ENCODE assay signal across 8 mouse cellular contexts in genomic region chr19:5337975-5338374, GRCm38 (mm10). TPM values are rescaled to one million over a fixed set of nuclear protein-coding genes. Genes with fewer than 3 reads are reported as not detected.
A peak's percentile ranks its signal among the peaks of the same experiment; 100 is the strongest.
DNase-seq lines count a peak whose midpoint lies in the region; ATAC-seq lines count a peak whose summit lies in the region.

No protein-coding gene starts in this region.

- no peaks in the 10 kb centered on the region for H3K27me3 ChIP-seq in intestine, embryonic 14.5 days (replicated peaks; ENCODE audit: control insufficient read depth, insufficient read depth, low read length)
- no peaks in the 10 kb centered on the region for H3K27me3 ChIP-seq in intestine, embryonic 15.5 days (replicated peaks)
- H3K27me3 ChIP-seq in embryonic facial prominence, embryonic 14.5 days (replicated peaks; ENCODE audit: control insufficient read depth, insufficient read depth, low read length), result no peaks in the 10 kb centered on the region

- H3K4me1 ChIP-seq in intestine, embryonic 14.5 days (replicated peaks; ENCODE audit: control insufficient read depth, insufficient read depth, low read length), result no peaks in the 10 kb centered on the region
- H3K4me1 ChIP-seq in intestine, embryonic 15.5 days (replicated peaks), result no peaks in the 10 kb centered on the region
- H3K4me1 ChIP-seq in embryonic facial prominence, embryonic 14.5 days (ENCODE audit: control insufficient read depth, insufficient read depth, low read length), result no peaks in the 10 kb centered on the region

- peak; percentile 89 for DNase-seq in intestine, embryonic 14.5 days (ENCODE audit: low spot score)
- peak; percentile 77 to 85 for DNase-seq in adrenal gland, postnatal 36 days
- DNase-seq in embryonic facial prominence, embryonic 14.5 days (ENCODE audit: low spot score), result peak; percentile 71
- peak; percentile 53 for DNase-seq in hindlimb bud, embryonic 11.5 days (ENCODE audit: extremely low spot score, low read depth, low spot score)
- peak; percentile 54 to 74 for DNase-seq in left cerebral cortex, postnatal 36 days (ENCODE audit: low spot score in 2 of 2)
- DNase-seq in ovary, postnatal 14 days (ENCODE audit: low spot score), result peak; percentile 73
- peak; percentile 54 to 85 for DNase-seq in thymus, postnatal 10 days (ENCODE audit: low spot score in 2 of 2)

- H3K4me2 ChIP-seq in intestine, embryonic 14.5 days (ENCODE audit: low read length), result no peak overlapping the region
- H3K4me2 ChIP-seq in intestine, embryonic 15.5 days (replicated peaks), result no peak overlapping the region
- no peak overlapping the region for H3K4me2 ChIP-seq in embryonic facial prominence, embryonic 14.5 days (ENCODE audit: low read depth, low read length)

- no peaks in the 10 kb centered on the region for H3K36me3 ChIP-seq in intestine, embryonic 14.5 days (ENCODE audit: control insufficient read depth, insufficient read depth, low read length)
- no peaks in the 10 kb centered on the region for H3K36me3 ChIP-seq in intestine, embryonic 15.5 days
- no peaks in the 10 kb centered on the region for H3K36me3 ChIP-seq in embryonic facial prominence, embryonic 14.5 days (ENCODE audit: control insufficient read depth, insufficient read depth, low read length)

- no peak overlapping the region for H3K4me3 ChIP-seq in intestine, embryonic 14.5 days (ENCODE audit: low read depth, low read length)
- no peak overlapping the region for H3K4me3 ChIP-seq in intestine, embryonic 15.5 days (replicated peaks)
- no peak overlapping the region for H3K4me3 ChIP-seq in embryonic facial prominence, embryonic 14.5 days (ENCODE audit: low read depth, low read length)

- H3K27ac ChIP-seq in intestine, embryonic 14.5 days (ENCODE audit: low read depth), result no peak overlapping the region
- H3K27ac ChIP-seq in intestine, embryonic 15.5 days, result no peak overlapping the region
- H3K27ac ChIP-seq in embryonic facial prominence, embryonic 14.5 days (replicated peaks; ENCODE audit: low read depth, low read length), result no peak overlapping the region

- ATAC-seq in intestine, embryonic 14.5 days (replicated peaks; ENCODE audit: low FRiP score, low TSS enrichment, low read depth), result no peak
- no peak for ATAC-seq in intestine, embryonic 15.5 days
- ATAC-seq in embryonic facial prominence, embryonic 14.5 days (ENCODE audit: low read depth), result no peak

- intact Hi-C loops in left cerebral cortex, postnatal 36 days (cut with DNase I), result no loop called here

- no peak overlapping the region for H3K9ac ChIP-seq in intestine, embryonic 14.5 days (ENCODE audit: low read length)
- H3K9ac ChIP-seq in intestine, embryonic 15.5 days, result no peak overlapping the region
- H3K9ac ChIP-seq in embryonic facial prominence, embryonic 14.5 days (ENCODE audit: low read depth, low read length), result no peak overlapping the region

- WGBS in intestine, embryonic 14.5 days, result 23% methylated on average over 5 of the region's 5 CpGs
- 20% methylated on average over 5 of the region's 5 CpGs for WGBS in intestine, embryonic 15.5 days
- 15% methylated on average over 5 of the region's 5 CpGs for WGBS in embryonic facial prominence, embryonic 14.5 days

- no peaks in the 10 kb centered on the region for H3K9me3 ChIP-seq in intestine, embryonic 14.5 days (ENCODE audit: control insufficient read depth, low read length)
- H3K9me3 ChIP-seq in intestine, embryonic 15.5 days, result no peaks in the 10 kb centered on the region
- H3K9me3 ChIP-seq in embryonic facial prominence, embryonic 14.5 days (ENCODE audit: control insufficient read depth, low read length), result no peaks in the 10 kb centered on the region

RNA-seq across cellular contexts. Expression of gene Catsper1, which starts 2.4 kb away (rescaled TPM):
- polyA plus RNA-seq in intestine, embryonic 14.5 days (2014; fragmentation: Nextera tagmentation; extraction: Ambion mirVana), result not detected in 2 replicates
- polyA plus RNA-seq in intestine, embryonic 15.5 days (2015; fragmentation: Nextera tagmentation; extraction: Ambion mirVana), result not detected in 2 replicates
- not detected for total RNA-seq in adrenal gland, postnatal 36 days (2021)
- polyA plus RNA-seq in embryonic facial prominence, embryonic 14.5 days (2014; fragmentation: Nextera tagmentation; extraction: Ambion mirVana), result not detected in 2 replicates
- total RNA-seq in left cerebral cortex, postnatal 36 days (2021), result not detected

RNA-seq across cellular contexts. Expression of gene Cst6, which starts 11.4 kb away (rescaled TPM):
- 1.8 and 2.5 TPM in 2 replicates for polyA plus RNA-seq in intestine, embryonic 14.5 days (2014; fragmentation: Nextera tagmentation; extraction: Ambion mirVana)
- 15.9 and 19.8 TPM in 2 replicates for polyA plus RNA-seq in intestine, embryonic 15.5 days (2015; fragmentation: Nextera tagmentation; extraction: Ambion mirVana)
- 1 to 10 TPM; 2.1 to 2.5 TPM for total RNA-seq in adrenal gland, postnatal 36 days (2021)
- polyA plus RNA-seq in embryonic facial prominence, embryonic 14.5 days (2014; fragmentation: Nextera tagmentation; extraction: Ambion mirVana), result 7.5 and 9.2 TPM in 2 replicates
- total RNA-seq in left cerebral cortex, postnatal 36 days (2021), result 10 to 100 TPM; 20.8 to 35.6 TPM

RNA-seq across cellular contexts. Expression of gene Eif1ad, which starts 28.6 kb away (rescaled TPM):
- polyA plus RNA-seq in intestine, embryonic 14.5 days (2014; fragmentation: Nextera tagmentation; extraction: Ambion mirVana), result 55.4 and 59.7 TPM in 2 replicates
- 53.9 and 58.2 TPM in 2 replicates for polyA plus RNA-seq in intestine, embryonic 15.5 days (2015; fragmentation: Nextera tagmentation; extraction: Ambion mirVana)
- 10 to 100 TPM; 24.4 to 26.1 TPM for total RNA-seq in adrenal gland, postnatal 36 days (2021)
- polyA plus RNA-seq in embryonic facial prominence, embryonic 14.5 days (2014; fragmentation: Nextera tagmentation; extraction: Ambion mirVana), result 35.0 and 35.7 TPM in 2 replicates
- 10 to 100 TPM; 20.5 to 24.2 TPM for total RNA-seq in left cerebral cortex, postnatal 36 days (2021)

RNA-seq across cellular contexts. Expression of gene Banf1, which starts 29.0 kb away (rescaled TPM):
- 499 and 514 TPM in 2 replicates for polyA plus RNA-seq in intestine, embryonic 14.5 days (2014; fragmentation: Nextera tagmentation; extraction: Ambion mirVana)
- 474 and 479 TPM in 2 replicates for polyA plus RNA-seq in intestine, embryonic 15.5 days (2015; fragmentation: Nextera tagmentation; extraction: Ambion mirVana)
- 100 to 1,000 TPM; 152 to 165 TPM for total RNA-seq in adrenal gland, postnatal 36 days (2021)
- 375 and 387 TPM in 2 replicates for polyA plus RNA-seq in embryonic facial prominence, embryonic 14.5 days (2014; fragmentation: Nextera tagmentation; extraction: Ambion mirVana)
- 10 to 100 TPM; 74.3 to 83.3 TPM for total RNA-seq in left cerebral cortex, postnatal 36 days (2021)

RNA-seq across cellular contexts. Expression of gene Gal3st3, which starts 39.8 kb away (rescaled TPM):
- 2.9 and 3.3 TPM in 2 replicates for polyA plus RNA-seq in intestine, embryonic 14.5 days (2014; fragmentation: Nextera tagmentation; extraction: Ambion mirVana)
- 2.1 and 2.4 TPM in 2 replicates for polyA plus RNA-seq in intestine, embryonic 15.5 days (2015; fragmentation: Nextera tagmentation; extraction: Ambion mirVana)
- total RNA-seq in adrenal gland, postnatal 36 days (2021), result not detected
- polyA plus RNA-seq in embryonic facial prominence, embryonic 14.5 days (2014; fragmentation: Nextera tagmentation; extraction: Ambion mirVana), result 4.0 and 4.3 TPM in 2 replicates
- 10 to 100 TPM; 78.9 to 87.4 TPM for total RNA-seq in left cerebral cortex, postnatal 36 days (2021)
